Mouse (Mus musculus) bone marrow, adult 2 months (tissue): ENCODE measurements around the gene Bscl2.

Experiments used
- CTCF ChIP-seq: fragments of 200-500 bp; IDR thresholded peaks from 2 replicates; pipeline ENCODE4 v1.5.1; 2011; ENCODE audit warnings: low read length, control low read depth; ENCODE audit not compliant: control insufficient read depth, insufficient read depth
- POLR2A ChIP-seq: fragments of 200-500 bp; IDR thresholded peaks from 2 replicates; pipeline ENCODE4 v1.6.1; 2011; ENCODE audit warnings: low read depth, mild to moderate bottlenecking, control low read depth, low read length, borderline replicate concordance; ENCODE audit not compliant: control insufficient read depth

- no peak for TF ChIP-seq CTCF
- TF ChIP-seq POLR2A, result no peak
Observed at GRCm38 (mm10) chr19:8821146-8821545, 16.1 kb upstream of the Bscl2 start.
